Mouse (Mus musculus): ENCODE results near the gene Cntnap2. TPM values are rescaled to one million over a fixed set of nuclear protein-coding genes. Genes with fewer than 3 reads are reported as not detected.

Gene Cntnap2
- total RNA-seq, 2 experiments from 2014 or later: 121 to 130 TPM

- peak in 1 of 2 experiments; percentile 3 for DNase-seq
Measured at GRCm38 (mm10) chr6:47314507-47315334, 2255.6 kb downstream of the Cntnap2 start.

- no peak for DNase-seq
Measured at GRCm38 (mm10) chr6:47315454-47315853, 2256.3 kb downstream of the Cntnap2 start.

GRCm38 (mm10) chr6:47317253-47317652, 2258.1 kb downstream of the Cntnap2 start:
- no peak for DNase-seq

GRCm38 (mm10) chr6:47318705-47319104, 2259.5 kb downstream of the Cntnap2 start:
- peak; percentile 51 to 53 for DNase-seq

GRCm38 (mm10) chr6:47319309-47319983, 2260.3 kb downstream of the Cntnap2 start:
- no peak for DNase-seq

- no peak for DNase-seq
Measured at GRCm38 (mm10) chr6:47323169-47323835, 2264.1 kb downstream of the Cntnap2 start.

GRCm38 (mm10) chr6:47323886-47324285, 2264.7 kb downstream of the Cntnap2 start:
- DNase-seq: no peak

GRCm38 (mm10) chr6:47328281-47328680, 2269.1 kb downstream of the Cntnap2 start:
- no peak for DNase-seq

- DNase-seq: no peak
Measured at GRCm38 (mm10) chr6:47329212-47329611, 2270.1 kb downstream of the Cntnap2 start.

GRCm38 (mm10) chr6:47333016-47333415, 2273.9 kb downstream of the Cntnap2 start:
- DNase-seq: peak in 1 of 2 experiments; percentile 7

GRCm38 (mm10) chr6:47334377-47334776, 2275.2 kb downstream of the Cntnap2 start:
- DNase-seq: no peak

- DNase-seq: no peak
Measured at GRCm38 (mm10) chr6:47337300-47337699, 2278.1 kb downstream of the Cntnap2 start.

GRCm38 (mm10) chr6:47338113-47338512, 2279.0 kb downstream of the Cntnap2 start:
- DNase-seq: no peak

GRCm38 (mm10) chr6:47340813-47341502, 2281.8 kb downstream of the Cntnap2 start:
- no peak for DNase-seq

GRCm38 (mm10) chr6:47341503-47341884, 2282.3 kb downstream of the Cntnap2 start:
- DNase-seq: no peak

GRCm38 (mm10) chr6:47343245-47343644, 2284.1 kb downstream of the Cntnap2 start:
- no peak for DNase-seq

GRCm38 (mm10) chr6:47344696-47345095, 2285.5 kb downstream of the Cntnap2 start:
- DNase-seq: no peak

GRCm38 (mm10) chr6:47350100-47350690, 2291.0 kb downstream of the Cntnap2 start:
- DNase-seq: no peak

Measured in layer of hippocampus, postnatal 36 days (tissue).